Mouse (Mus musculus) small intestine, adult 2 months (tissue): Measurements from ENCODE around the gene Rfx5. TPM values are rescaled to one million over a fixed set of nuclear protein-coding genes. Genes with fewer than 3 reads are reported as not detected.
"Not testable (repeated sequence)": the region's sequence is repeated elsewhere in the genome, so short reads cannot be mapped to it uniquely, and the experiment has no call there.

Source experiments
- H3K27ac ChIP-seq: fragments of 200-500 bp; 2 replicates; pipeline ENCODE4 v1.5.1; 2012; ENCODE audit warnings: low read depth, low read length, control low read depth, inconsistent platforms; ENCODE audit not compliant: insufficient read depth
- H3K27me3 ChIP-seq: fragments of 200-500 bp; 2 replicates; pipeline ENCODE4 v1.6.1; 2012; ENCODE audit warnings: mild to moderate bottlenecking, moderate library complexity, low read length, inconsistent platforms; ENCODE audit not compliant: control insufficient read depth, insufficient read depth
- H3K36me3 ChIP-seq: fragments of 200-500 bp; 2 replicates; pipeline ENCODE4 v1.6.1; 2012; ENCODE audit warnings: mild to moderate bottlenecking, low read length, control low read depth, inconsistent platforms; ENCODE audit not compliant: control insufficient read depth, insufficient read depth
- H3K4me1 ChIP-seq: fragments of 200-500 bp; 2 replicates; pipeline ENCODE4 v1.6.1; 2012; ENCODE audit warnings: low read length, inconsistent platforms, mixed read lengths; ENCODE audit not compliant: control insufficient read depth, insufficient read depth, insufficient read length
- H3K4me3 ChIP-seq: fragments of 200-500 bp; 2 replicates; pipeline ENCODE4 v1.5.1; 2012; ENCODE audit warnings: low read depth, mild to moderate bottlenecking, control low read depth, inconsistent platforms, low read length, moderate library complexity
- CTCF ChIP-seq: fragments of 200-500 bp; IDR thresholded peaks from 2 replicates; pipeline ENCODE4 v1.5.1; 2012; ENCODE audit warnings: low read depth, mild to moderate bottlenecking, control low read depth, inconsistent platforms, low read length, moderate library complexity, mixed read lengths; ENCODE audit not compliant: insufficient replicate concordance, insufficient read length; ENCODE audit errors: extremely low read depth
- POLR2A ChIP-seq: fragments of 200-500 bp; IDR thresholded peaks from 2 replicates; pipeline ENCODE4 v1.6.1; 2012; ENCODE audit warnings: low read depth, mild to moderate bottlenecking, control low read depth, inconsistent platforms, low read length, moderate library complexity
- WGBS: fragments of 180-500 bp; shearing (Covaris S2); methylation state at CpG from one replicate; pipeline ENCODE4 v1.1.7; 2018; 5-methylcytosine and 5-hydroxymethylcytosine counted together
- polyA plus RNA-seq: library from polyadenylated mRNA; depleted of rRNA; stranded (reverse); fragments of >200 nt; gene quantifications from 2 replicates; pipeline ENCODE4 v1.2.3, GENCODE M21; 2012

Rfx5 gene
- polyA plus RNA-seq, 1 experiment, result 5.7 TPM

GRCm38 (mm10) chr3:94943706-94944105 is 10.2 kb upstream of the Rfx5 start:
- not testable (repeated sequence) for H3K36me3 ChIP-seq, H3K27ac ChIP-seq, H3K27me3 ChIP-seq, H3K4me3 ChIP-seq, H3K4me1 ChIP-seq
- WGBS, result 24% methylated on average over 4 of the region's 4 CpGs
- TF ChIP-seq CTCF, result peak; percentile 42; the same call in 1 of the 2 replicates

- H3K4me1 ChIP-seq, result peaks cover 5% of the 10 kb centered on the region; the same call in 1 of the 2 replicates
- TF ChIP-seq POLR2A, result no peak
- 0 out of 2 replicates have a peak, but pooled peaks have one; percentile 9 for TF ChIP-seq CTCF
- H3K27ac ChIP-seq, result no peak overlapping the region
- H3K36me3 ChIP-seq, result no peaks in the 10 kb centered on the region; the same call in 1 of the 2 replicates
- 59% methylated on average over 3 of the region's 3 CpGs for WGBS
- H3K27me3 ChIP-seq, result no peaks in the 10 kb centered on the region
- no peak overlapping the region for H3K4me3 ChIP-seq
These were observed 5.7 kb upstream of the Rfx5 start for GRCm38 (mm10) chr3:94948066-94948614.

- Histone ChIP-seq H3K4me1 (peaks cover 5% of the 10 kb centered on the region; the same call in 1 of the 2 replicates), H3K27me3 (no peaks in the 10 kb centered on the region), H3K36me3 (no peaks in the 10 kb centered on the region), H3K4me3 (no peak overlapping the region), H3K27ac (0 out of 2 replicates have a peak overlapping the region, but pooled peaks have one; percentile 46)
- WGBS, result 15% methylated on average over 3 of the region's 3 CpGs
- TF ChIP-seq CTCF, result no peak
- no peak for TF ChIP-seq POLR2A
These were observed 4.2 kb upstream of the Rfx5 start for GRCm38 (mm10) chr3:94949645-94950044.

- H3K4me3 ChIP-seq, result no peak overlapping the region
- no peak for TF ChIP-seq CTCF
- H3K27me3 ChIP-seq, result no peaks in the 10 kb centered on the region
- WGBS, result 17% methylated on average over 5 of the region's 5 CpGs
- 0 out of 2 replicates have a peak overlapping the region, but pooled peaks have one; percentile 17 for H3K27ac ChIP-seq
- peaks cover 19% of the 10 kb centered on the region for H3K36me3 ChIP-seq
- peaks cover 5% of the 10 kb centered on the region; the same call in 1 of the 2 replicates for H3K4me1 ChIP-seq
These were observed 1.1 kb upstream of the Rfx5 start for GRCm38 (mm10) chr3:94952806-94953205.

GRCm38 (mm10) chr3:94953384-94953763 is 501 bp upstream of the Rfx5 start:
- 4% methylated on average over 9 of the region's 9 CpGs for WGBS
- no peaks in the 10 kb centered on the region for H3K27me3 ChIP-seq
- peak overlapping the region; percentile 84 for H3K27ac ChIP-seq
- no peak for TF ChIP-seq POLR2A
- no peak for TF ChIP-seq CTCF
- peak overlapping the region; percentile 79 for H3K4me3 ChIP-seq
- H3K4me1 ChIP-seq, result peaks cover 5% of the 10 kb centered on the region; the same call in 1 of the 2 replicates
- peaks cover 24% of the 10 kb centered on the region for H3K36me3 ChIP-seq

GRCm38 (mm10) chr3:94958295-94958694 is 4.4 kb downstream of the Rfx5 start:
- WGBS, result 94% methylated on average over 8 of the region's 8 CpGs

GRCm38 (mm10) chr3:94959871-94960270 is 6.0 kb downstream of the Rfx5 start:
- H3K36me3 ChIP-seq, result peaks cover 33% of the 10 kb centered on the region
- no peaks in the 10 kb centered on the region; the same call in 1 of the 2 replicates for H3K4me1 ChIP-seq
- TF ChIP-seq POLR2A, result no peak
- TF ChIP-seq CTCF, result no peak
- no peak overlapping the region for H3K27ac ChIP-seq
- H3K4me3 ChIP-seq, result no peak overlapping the region
- H3K27me3 ChIP-seq, result no peaks in the 10 kb centered on the region
- 48% methylated on average over 8 of the region's 8 CpGs for WGBS

More at GRCm38 (mm10) chr3:94958295-94958694, 4.4 kb downstream of the Rfx5 start:
- H3K4me3 ChIP-seq, result no peak overlapping the region
- H3K27ac ChIP-seq, result no peak overlapping the region
- H3K36me3 ChIP-seq, result peaks cover 33% of the 10 kb centered on the region
- H3K27me3 ChIP-seq, result no peaks in the 10 kb centered on the region
- TF ChIP-seq POLR2A, result no peak
- H3K4me1 ChIP-seq, result no peaks in the 10 kb centered on the region; the same call in 1 of the 2 replicates
